Mouse (Mus musculus) hindbrain, embryonic 10.5 days (tissue): ENCODE measurements around the gene Oxct1. TPM values are rescaled to one million over a fixed set of nuclear protein-coding genes. Genes with fewer than 3 reads are reported as not detected.

Experiments
- DNase-seq: peaks from one replicate; pipeline ENCODE4 v3.0.0-alpha.2; 2017; ENCODE audit warnings: low spot score
- H3K27ac ChIP-seq: fragments of 300-500 bp; sonication (generic); 2 replicates; pipeline ENCODE4 v1.5.1; 2016; ENCODE audit warnings: mild to moderate bottlenecking, moderate library complexity
- H3K27me3 ChIP-seq: fragments of 300-500 bp; sonication (generic); 2 replicates; pipeline ENCODE4 v1.6.1; 2016; ENCODE audit warnings: mild to moderate bottlenecking; ENCODE audit not compliant: poor library complexity, insufficient read depth, severe bottlenecking
- H3K36me3 ChIP-seq: fragments of 300-500 bp; sonication (generic); 2 replicates; pipeline ENCODE4 v1.6.1; 2016; ENCODE audit warnings: mild to moderate bottlenecking, moderate library complexity
- H3K4me1 ChIP-seq: fragments of 300-500 bp; sonication (generic); replicated peaks from 2 replicates; pipeline ENCODE4 v1.6.1; 2016; ENCODE audit warnings: mild to moderate bottlenecking
- H3K4me3 ChIP-seq: fragments of 300-500 bp; sonication (generic); 2 replicates; pipeline ENCODE4 v1.5.1; 2016; ENCODE audit warnings: mild to moderate bottlenecking, moderate library complexity
- H3K9me3 ChIP-seq: fragments of 300-500 bp; sonication (generic); 2 replicates; pipeline ENCODE4 v1.6.1; 2016; ENCODE audit warnings: mild to moderate bottlenecking, moderate library complexity
- WGBS: fragments of 180-500 bp; shearing (Covaris S2); methylation state at CpG from one replicate; pipeline ENCODE4 v1.1.7; 2016; 5-methylcytosine and 5-hydroxymethylcytosine counted together
- polyA plus RNA-seq: library from polyadenylated mRNA; unstranded; fragments of >200 nt; fragmentation: Nextera tagmentation; extraction: Ambion mirVana; gene quantifications from 2 replicates; pipeline ENCODE4 v1.2.1, GENCODE M21; 2016

The Oxct1 gene
- polyA plus RNA-seq, 1 experiment from 2014 or later: 114 TPM

DNA sequence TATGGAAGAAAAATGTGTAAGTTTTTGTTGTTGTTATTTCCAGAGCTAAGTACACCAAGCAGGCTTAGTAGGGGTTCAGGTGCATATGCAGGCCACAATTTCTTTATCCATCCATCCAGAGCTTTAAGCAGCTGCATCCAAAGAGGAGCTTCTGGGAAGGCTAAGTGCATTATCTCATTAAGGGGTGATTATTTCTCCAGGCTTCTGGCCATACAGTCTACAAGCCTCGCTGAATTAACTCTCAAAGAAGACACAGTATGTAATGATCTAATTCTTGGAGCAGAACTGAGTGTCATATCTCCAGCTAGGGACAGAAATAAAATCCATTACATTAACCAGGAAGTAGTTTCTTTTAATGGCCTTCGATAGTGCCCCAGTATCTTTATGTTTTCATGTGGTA lies 12.3 kb upstream of the Oxct1 start:
- Histone ChIP-seq H3K27me3 (no peaks in the 10 kb centered on the region), H3K27ac (no peak overlapping the region), H3K9me3 (no peaks in the 10 kb centered on the region), H3K4me1 (no peaks in the 10 kb centered on the region), H3K4me3 (no peak overlapping the region), H3K36me3 (no peaks in the 10 kb centered on the region)
- no peak for DNase-seq
- 78% methylated on average over 2 of the region's 2 CpGs for WGBS

- peaks cover 2% of the 10 kb centered on the region for H3K4me1 ChIP-seq
- no peak overlapping the region for H3K27ac ChIP-seq
- DNase-seq: no peak
- H3K9me3 ChIP-seq: no peaks in the 10 kb centered on the region
- H3K27me3 ChIP-seq: peaks cover 12% of the 10 kb centered on the region; the same call in 1 of the 2 replicates
- H3K36me3 ChIP-seq: no peaks in the 10 kb centered on the region
- WGBS: 74% methylated on average over 4 of the region's 4 CpGs
- no peak overlapping the region for H3K4me3 ChIP-seq
Observed at GRCm38 (mm10) chr15:4020711-4021110, 5.5 kb upstream of the Oxct1 start.

GRCm38 (mm10) chr15:4023747-4024146 lies 2.4 kb upstream of the Oxct1 start:
- H3K27ac ChIP-seq: no peak overlapping the region
- 86% methylated on average over 2 of the region's 2 CpGs for WGBS
- no peaks in the 10 kb centered on the region for H3K36me3 ChIP-seq
- H3K27me3 ChIP-seq: peaks cover 23% of the 10 kb centered on the region
- H3K4me3 ChIP-seq: no peak overlapping the region
- H3K9me3 ChIP-seq: no peaks in the 10 kb centered on the region; the same call in 1 of the 2 replicates
- peaks cover 11% of the 10 kb centered on the region for H3K4me1 ChIP-seq
- no peak for DNase-seq

DNA sequence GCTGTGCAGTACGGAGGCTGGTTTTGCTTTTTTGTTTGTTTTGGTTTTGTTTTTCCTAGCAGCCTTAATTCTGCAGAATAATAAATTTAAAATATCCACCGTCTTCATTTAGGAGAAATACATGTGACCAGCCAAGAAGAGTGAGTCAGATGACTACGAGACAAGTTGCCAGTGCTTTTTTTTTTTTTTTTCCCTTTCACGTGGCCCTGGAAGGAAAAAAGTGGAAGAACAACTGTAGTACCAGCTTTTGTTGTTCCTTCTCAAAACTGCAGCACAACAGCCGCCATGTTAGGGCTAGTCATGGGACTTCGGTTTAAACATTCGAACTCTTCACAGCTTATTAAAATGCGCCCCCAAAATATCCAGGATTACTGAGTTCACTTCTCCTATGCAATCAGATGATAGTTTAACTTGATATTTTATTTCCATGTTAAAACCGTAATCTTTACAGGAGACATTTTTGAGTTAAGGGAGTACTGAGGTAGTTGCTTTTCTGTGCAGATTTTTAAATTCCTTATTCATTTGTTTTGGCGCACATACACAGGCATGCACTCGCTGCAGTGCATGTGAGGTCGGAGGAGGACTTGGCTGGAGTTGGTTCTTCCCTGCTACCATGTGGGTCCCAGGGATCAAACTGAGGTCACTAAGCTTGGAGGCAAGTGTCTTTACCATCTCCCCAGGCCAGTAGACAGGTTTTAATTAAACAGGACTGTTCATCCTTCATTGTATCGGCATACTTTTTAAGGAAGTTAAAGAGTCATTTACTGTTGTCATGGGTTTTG lies 1.3 kb upstream of the Oxct1 start:
- no peaks in the 10 kb centered on the region; the same call in 1 of the 2 replicates for H3K9me3 ChIP-seq
- no peak for DNase-seq
- no peak overlapping the region for H3K4me3 ChIP-seq
- no peak overlapping the region for H3K27ac ChIP-seq
- H3K4me1 ChIP-seq: peaks cover 11% of the 10 kb centered on the region
- no peaks in the 10 kb centered on the region for H3K36me3 ChIP-seq
- 86% methylated on average over 13 of the region's 13 CpGs for WGBS
- H3K27me3 ChIP-seq: peaks cover 26% of the 10 kb centered on the region

DNA sequence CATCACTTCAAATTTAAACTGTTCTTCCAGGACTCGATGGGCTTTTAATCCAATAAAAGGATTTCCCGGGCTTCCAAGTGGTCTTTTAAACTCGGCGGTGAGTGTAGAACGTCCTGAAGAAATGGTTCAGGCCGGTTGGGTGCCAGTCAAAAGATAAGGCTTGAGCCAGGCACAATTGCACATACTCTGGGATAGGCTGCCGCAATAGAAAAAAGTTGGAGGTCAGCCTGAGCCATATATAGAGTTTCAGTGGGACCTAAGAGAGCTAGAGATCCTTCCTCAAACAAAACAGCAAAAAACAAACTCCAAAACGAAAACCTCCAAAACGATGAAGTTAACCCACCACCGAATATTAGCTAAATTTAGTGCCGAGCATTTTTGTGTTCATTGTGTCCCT lies 677 bp upstream of the Oxct1 start:
- no peaks in the 10 kb centered on the region for H3K36me3 ChIP-seq
- H3K4me1 ChIP-seq: peaks cover 11% of the 10 kb centered on the region
- H3K27me3 ChIP-seq: peaks cover 26% of the 10 kb centered on the region
- peak overlapping the region; percentile 82; the same call in 1 of the 2 replicates for H3K4me3 ChIP-seq
- no peaks in the 10 kb centered on the region; the same call in 1 of the 2 replicates for H3K9me3 ChIP-seq
- DNase-seq: no peak
- 69% methylated on average over 11 of the region's 11 CpGs for WGBS
- H3K27ac ChIP-seq: no peak overlapping the region

GRCm38 (mm10) chr15:4026831-4027584 lies 825 bp downstream of the Oxct1 start:
- no peaks in the 10 kb centered on the region; the same call in 1 of the 2 replicates for H3K9me3 ChIP-seq
- H3K27ac ChIP-seq: peak overlapping the region; percentile 92
- WGBS: under 1% methylated on average over 65 of the region's 65 CpGs
- peak overlapping the region; percentile 82 for H3K4me3 ChIP-seq
- H3K36me3 ChIP-seq: no peaks in the 10 kb centered on the region
- peak; percentile 79 for DNase-seq
- H3K27me3 ChIP-seq: peaks cover 26% of the 10 kb centered on the region
- peaks cover 11% of the 10 kb centered on the region for H3K4me1 ChIP-seq

DNA sequence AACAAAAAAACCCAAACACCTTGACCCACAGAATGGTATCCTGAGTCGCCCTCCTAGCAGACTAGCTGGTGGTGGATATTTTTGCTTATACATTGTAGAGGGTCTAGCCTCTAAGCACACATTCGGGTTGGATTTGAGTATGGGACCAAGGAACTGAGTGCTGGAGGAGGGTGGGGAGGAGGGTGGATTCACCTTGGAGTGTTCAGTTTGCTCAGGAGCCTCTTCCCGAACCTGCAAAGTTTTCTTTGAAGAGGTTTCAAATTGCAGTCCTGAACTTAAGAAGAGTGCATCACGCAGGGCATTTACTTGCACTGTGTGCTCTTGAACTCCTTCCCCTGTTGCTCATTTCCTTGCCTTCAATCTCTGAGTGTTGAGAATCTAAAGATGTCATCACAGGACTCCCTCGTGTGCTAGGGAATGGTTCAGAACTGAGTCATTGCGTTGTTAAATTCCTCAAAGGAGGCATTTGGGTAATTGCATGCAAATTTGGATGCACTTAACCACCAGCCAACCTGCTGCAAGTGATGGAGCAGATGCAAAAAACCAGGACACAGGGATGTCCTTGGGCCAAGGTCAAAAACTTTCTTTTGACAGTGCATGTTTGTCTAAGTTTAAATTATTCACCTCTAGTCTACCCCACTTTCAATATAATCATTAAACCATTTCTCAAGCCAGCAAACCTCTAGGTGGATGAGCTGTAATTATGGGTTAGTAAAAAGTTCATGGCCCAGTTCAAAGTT lies 1.7 kb downstream of the Oxct1 start:
- no peaks in the 10 kb centered on the region for H3K36me3 ChIP-seq
- no peaks in the 10 kb centered on the region; the same call in 1 of the 2 replicates for H3K9me3 ChIP-seq
- H3K27me3 ChIP-seq: peaks cover 26% of the 10 kb centered on the region
- peak overlapping the region; percentile 92 for H3K27ac ChIP-seq
- whole genome bisulfite sequencing: 15% methylated on average over 6 of the region's 6 CpGs
- peaks cover 11% of the 10 kb centered on the region for H3K4me1 ChIP-seq
- peak overlapping the region; percentile 82 for H3K4me3 ChIP-seq
- DNase-seq: no peak

- Histone ChIP-seq H3K4me3 (no peak overlapping the region), H3K27ac (no peak overlapping the region), H3K27me3 (peaks cover 26% of the 10 kb centered on the region), H3K36me3 (no peaks in the 10 kb centered on the region), H3K4me1 (peaks cover 11% of the 10 kb centered on the region), H3K9me3 (no peaks in the 10 kb centered on the region; the same call in 1 of the 2 replicates)
- WGBS: 87% methylated on average over 6 of the region's 6 CpGs
- DNase-seq: no peak
Observed at GRCm38 (mm10) chr15:4028411-4028700, 2.2 kb downstream of the Oxct1 start.

- peaks cover 11% of the 10 kb centered on the region for H3K4me1 ChIP-seq
- H3K27ac ChIP-seq: no peak overlapping the region
- no peaks in the 10 kb centered on the region; the same call in 1 of the 2 replicates for H3K9me3 ChIP-seq
- no peaks in the 10 kb centered on the region for H3K36me3 ChIP-seq
- no peak for DNase-seq
- no peak overlapping the region for H3K4me3 ChIP-seq
- peaks cover 26% of the 10 kb centered on the region for H3K27me3 ChIP-seq
Observed at GRCm38 (mm10) chr15:4028960-4029359, 2.8 kb downstream of the Oxct1 start.

DNA sequence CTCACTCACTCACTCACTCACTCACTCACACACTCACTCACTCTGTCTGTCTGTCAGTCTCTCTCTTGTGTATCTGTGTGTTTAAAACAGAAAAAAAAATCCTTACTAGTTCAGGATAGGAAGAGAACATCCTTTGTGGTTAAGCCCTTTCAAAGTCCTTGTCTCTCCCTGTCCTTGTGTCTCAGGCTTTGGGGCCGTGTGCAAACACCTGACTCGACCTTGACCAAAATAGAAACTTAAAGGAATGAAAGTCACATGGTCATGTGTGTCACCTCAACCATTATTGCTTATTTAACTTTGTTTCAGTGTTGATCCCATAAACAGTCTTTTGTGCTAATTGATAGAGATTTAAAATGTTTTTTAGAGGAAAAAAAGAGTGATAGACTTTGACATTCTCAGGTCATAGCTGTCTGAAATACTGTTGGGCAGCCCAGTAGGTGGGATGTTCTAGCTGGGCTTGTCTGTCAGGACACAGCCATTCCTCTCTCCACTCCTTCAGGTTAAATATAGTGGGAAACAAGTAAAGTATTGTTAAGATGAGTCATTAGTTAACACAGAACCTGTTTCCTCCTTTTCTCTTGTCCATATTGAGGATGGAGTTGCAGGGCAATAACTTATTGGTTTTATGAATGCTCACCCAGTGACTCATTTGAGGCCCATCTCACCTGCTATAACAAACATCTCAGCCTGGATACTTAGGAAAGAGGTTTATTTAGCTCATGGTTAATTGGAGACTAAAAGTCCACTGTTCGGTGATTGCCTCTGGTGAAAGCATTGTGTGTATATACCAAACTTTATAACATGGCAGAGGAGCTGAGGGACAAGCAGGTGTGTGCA lies 7.2 kb downstream of the Oxct1 start:
- no peaks in the 10 kb centered on the region for H3K9me3 ChIP-seq
- H3K4me3 ChIP-seq: no peak overlapping the region
- DNase-seq: no peak
- H3K4me1 ChIP-seq: no peaks in the 10 kb centered on the region
- peaks cover 33% of the 10 kb centered on the region for H3K36me3 ChIP-seq
- WGBS: 83% methylated on average over 3 of the region's 3 CpGs
- H3K27me3 ChIP-seq: peaks cover 6% of the 10 kb centered on the region
- no peak overlapping the region for H3K27ac ChIP-seq

DNA sequence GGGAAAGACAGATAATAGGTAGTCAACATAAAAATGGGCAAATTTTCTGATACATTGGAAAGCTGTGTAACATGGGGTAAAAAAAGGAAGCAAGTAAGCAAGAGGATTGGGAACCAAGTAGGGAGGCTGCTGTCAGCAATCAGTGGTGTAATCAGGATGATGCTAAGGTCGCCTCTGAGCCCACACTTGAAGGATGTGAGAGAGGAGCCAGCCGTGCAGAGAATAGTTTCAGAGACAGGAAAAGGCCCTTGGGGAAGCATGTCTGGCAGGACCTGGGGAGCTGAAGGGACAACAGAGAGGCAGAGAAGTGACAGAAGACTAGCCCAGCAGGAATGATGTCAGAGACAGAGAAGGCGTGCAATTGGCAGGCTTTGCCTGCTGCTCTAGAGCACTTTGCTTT lies 16.2 kb downstream of the Oxct1 start:
- H3K27me3 ChIP-seq: no peaks in the 10 kb centered on the region
- no peak for DNase-seq
- peaks cover 29% of the 10 kb centered on the region for H3K36me3 ChIP-seq
- H3K4me3 ChIP-seq: no peak overlapping the region
- no peaks in the 10 kb centered on the region for H3K4me1 ChIP-seq
- H3K27ac ChIP-seq: no peak overlapping the region
- 73% methylated on average over 3 of the region's 3 CpGs for WGBS
- no peaks in the 10 kb centered on the region for H3K9me3 ChIP-seq

- no peak overlapping the region for H3K27ac ChIP-seq
- H3K9me3 ChIP-seq: no peaks in the 10 kb centered on the region
- H3K4me3 ChIP-seq: no peak overlapping the region
- H3K36me3 ChIP-seq: peaks cover 23% of the 10 kb centered on the region
- no peaks in the 10 kb centered on the region for H3K27me3 ChIP-seq
- H3K4me1 ChIP-seq: no peaks in the 10 kb centered on the region
- WGBS: 30% methylated on average over 4 of the region's 4 CpGs
- peak; percentile 8 for DNase-seq
Observed at GRCm38 (mm10) chr15:4043032-4043471, 16.9 kb downstream of the Oxct1 start.
